Mouse (Mus musculus) intestine, embryonic 15.5 days (tissue): ENCODE results near the gene Chga. TPM values are rescaled to one million over a fixed set of nuclear protein-coding genes. Genes with fewer than 3 reads are reported as not detected.
A peak's percentile ranks its signal among the peaks of the same experiment; 100 is the strongest.

ENCODE experiments used
- ATAC-seq: fragments of 200-750 bp; cut with Nextera tagmentation; 2 replicates; pipeline ENCODE4 v1.8.0; 2017; ENCODE audit warnings: moderate TSS enrichment, moderate library complexity
- H3K27ac ChIP-seq: fragments of 300-500 bp; sonication (generic); 2 replicates; pipeline ENCODE4 v1.5.1; 2015; ENCODE audit warnings: mild to moderate bottlenecking, inconsistent platforms
- H3K27me3 ChIP-seq: fragments of 300-500 bp; sonication (generic); replicated peaks from 2 replicates; pipeline ENCODE4 v1.6.1; 2015; ENCODE audit warnings: inconsistent platforms
- H3K36me3 ChIP-seq: fragments of 300-500 bp; sonication (generic); 2 replicates; pipeline ENCODE4 v1.6.1; 2015; ENCODE audit warnings: inconsistent platforms
- H3K4me1 ChIP-seq: fragments of 300-500 bp; sonication (generic); replicated peaks from 2 replicates; pipeline ENCODE4 v1.6.1; 2015; ENCODE audit warnings: inconsistent platforms
- H3K4me2 ChIP-seq: fragments of 300-500 bp; sonication (generic); replicated peaks from 2 replicates; pipeline ENCODE4 v1.6.1; 2015; ENCODE audit warnings: mild to moderate bottlenecking, inconsistent platforms
- H3K4me3 ChIP-seq: fragments of 300-500 bp; sonication (generic); replicated peaks from 2 replicates; pipeline ENCODE4 v1.5.1; 2015; ENCODE audit warnings: inconsistent platforms
- H3K9ac ChIP-seq: fragments of 300-500 bp; sonication (generic); 2 replicates; pipeline ENCODE4 v1.6.1; 2015; ENCODE audit warnings: inconsistent platforms
- H3K9me3 ChIP-seq: fragments of 300-500 bp; sonication (generic); 2 replicates; pipeline ENCODE4 v1.6.1; 2016; ENCODE audit warnings: inconsistent platforms
- WGBS: fragments of 180-500 bp; shearing (Covaris S2); methylation state at CpG from one replicate; pipeline ENCODE4 v1.1.7; 2015; 5-methylcytosine and 5-hydroxymethylcytosine counted together
- polyA plus RNA-seq: library from polyadenylated mRNA; unstranded; fragments of >200 nt; fragmentation: Nextera tagmentation; extraction: Ambion mirVana; gene quantifications from 2 replicates; pipeline ENCODE4 v1.2.1, GENCODE M21; 2015

The Chga gene
- polyA plus RNA-seq, 1 experiment from 2014 or later, result 26.2 TPM

DNA sequence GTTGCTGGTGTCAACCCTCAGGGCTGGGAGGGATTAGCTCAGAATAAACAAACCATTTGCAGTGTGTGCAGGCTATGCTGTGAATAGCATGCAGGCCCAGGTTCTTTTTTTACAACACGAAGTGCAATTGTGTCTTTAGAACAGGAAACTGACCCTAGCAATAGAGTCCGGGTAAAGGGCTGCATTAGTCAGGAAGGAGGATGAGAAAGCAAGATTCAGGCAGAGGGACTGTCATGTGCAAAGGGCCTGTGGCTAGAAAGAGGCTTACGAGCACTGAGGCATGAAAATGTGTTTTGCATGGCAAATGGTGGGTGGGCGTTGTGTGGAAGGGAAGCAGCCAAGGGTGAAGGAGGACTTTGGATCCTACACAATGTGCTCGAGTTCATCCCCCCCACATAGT, 26.8 kb upstream of the Chga start:
- WGBS, result 69% methylated on average over 5 of the region's 5 CpGs
- Histone ChIP-seq H3K27me3 (no peaks in the 10 kb centered on the region), H3K4me3 (no peak overlapping the region), H3K36me3 (no peaks in the 10 kb centered on the region), H3K27ac (no peak overlapping the region), H3K4me1 (no peaks in the 10 kb centered on the region), H3K9me3 (no peaks in the 10 kb centered on the region), H3K9ac (no peak overlapping the region), H3K4me2 (no peak overlapping the region)
- no peak for ATAC-seq

DNA sequence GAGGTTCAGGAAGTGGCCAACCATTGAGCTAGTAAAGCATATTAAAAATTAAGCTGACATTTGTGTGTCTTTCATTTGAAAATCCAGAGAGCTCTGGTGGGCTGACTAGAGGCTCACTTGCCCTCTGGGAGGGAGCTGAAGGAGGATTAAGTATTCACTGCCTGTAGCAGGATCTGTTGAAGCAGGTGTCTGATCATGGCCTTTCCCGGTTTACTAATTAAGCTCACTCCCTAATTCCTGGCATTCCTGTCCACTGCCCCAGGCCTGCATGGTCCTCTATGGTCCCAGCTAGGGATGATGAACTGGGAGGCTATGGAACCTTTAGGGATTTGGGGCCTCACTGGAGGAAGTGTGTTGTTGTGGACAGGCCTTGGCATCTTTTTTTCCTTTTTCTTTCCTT, 19.0 kb upstream of the Chga start:
- Histone ChIP-seq H3K4me2 (no peak overlapping the region), H3K9me3 (no peaks in the 10 kb centered on the region), H3K36me3 (no peaks in the 10 kb centered on the region), H3K27me3 (no peaks in the 10 kb centered on the region), H3K4me1 (no peaks in the 10 kb centered on the region), H3K4me3 (no peak overlapping the region), H3K27ac (no peak overlapping the region), H3K9ac (no peak overlapping the region)
- WGBS, result 50% methylated on average over 1 of the region's 1 CpGs
- no peak for ATAC-seq

DNA sequence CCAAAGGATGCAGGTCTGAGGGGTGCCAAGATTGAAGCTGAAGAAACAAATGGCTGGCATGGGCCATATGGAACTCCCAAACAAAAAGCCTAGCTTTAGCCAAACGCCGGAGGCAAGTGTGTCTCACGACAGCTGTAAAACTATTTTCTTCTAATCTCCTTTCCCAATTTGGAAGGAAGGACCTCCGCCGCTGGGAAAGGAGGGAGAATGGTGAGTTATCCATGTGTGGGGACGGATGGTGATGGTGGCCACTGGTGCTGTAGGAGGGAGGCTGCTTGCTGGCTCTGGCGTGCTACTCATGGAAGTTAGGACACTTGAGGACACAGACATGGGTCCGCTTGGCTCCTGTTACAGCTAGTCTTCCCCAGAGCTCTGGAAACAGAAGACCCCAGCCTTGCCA, 14.5 kb upstream of the Chga start:
- no peaks in the 10 kb centered on the region for H3K27me3 ChIP-seq
- no peak overlapping the region for H3K4me2 ChIP-seq
- H3K27ac ChIP-seq, result no peak overlapping the region
- no peaks in the 10 kb centered on the region for H3K4me1 ChIP-seq
- H3K9ac ChIP-seq, result no peak overlapping the region
- H3K36me3 ChIP-seq, result no peaks in the 10 kb centered on the region
- no peak for ATAC-seq
- no peaks in the 10 kb centered on the region for H3K9me3 ChIP-seq
- H3K4me3 ChIP-seq, result no peak overlapping the region
- 65% methylated on average over 8 of the region's 8 CpGs for WGBS

DNA sequence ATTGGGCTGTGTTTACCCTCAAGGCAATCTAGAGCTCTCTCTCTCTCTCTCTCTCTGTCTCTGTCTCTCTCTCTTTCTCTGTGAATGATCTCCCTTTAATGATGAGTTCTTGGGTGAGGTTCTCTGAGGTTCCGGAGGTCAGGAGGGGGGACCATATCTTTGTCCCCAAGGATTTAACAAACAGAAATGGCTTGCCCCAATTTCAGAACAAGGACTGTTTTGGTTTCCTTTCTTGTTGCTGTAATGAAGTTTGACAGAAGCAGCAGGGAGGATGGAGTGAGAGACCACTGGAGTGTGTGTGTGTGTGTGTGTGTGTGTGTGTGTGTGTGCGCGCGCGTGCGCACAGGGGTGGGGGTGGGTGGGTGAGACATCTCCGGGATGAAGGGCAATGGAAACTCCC, 13.6 kb upstream of the Chga start:
- no peak overlapping the region for H3K27ac ChIP-seq
- no peak for ATAC-seq

DNA sequence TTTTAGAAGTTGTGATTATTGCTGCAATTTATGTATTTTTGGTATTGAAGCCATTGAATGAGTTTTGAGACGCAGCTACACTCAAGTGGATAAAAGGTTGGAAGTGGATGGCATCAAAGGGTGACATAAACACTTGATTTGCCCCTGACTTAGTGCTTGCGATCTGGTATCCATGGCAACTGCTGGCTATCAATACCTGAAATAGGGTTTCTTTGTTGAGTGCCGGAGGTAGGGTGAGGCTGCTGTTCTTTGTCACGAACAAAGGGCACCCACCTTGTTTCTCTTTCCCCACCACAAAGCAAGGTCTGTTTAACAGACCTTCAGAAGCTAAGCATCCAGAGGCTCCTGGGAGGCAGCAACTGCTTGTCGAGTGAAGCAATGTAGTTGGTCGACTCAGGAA, 9.6 kb upstream of the Chga start:
- no peaks in the 10 kb centered on the region for H3K27me3 ChIP-seq
- no peaks in the 10 kb centered on the region for H3K36me3 ChIP-seq
- no peak overlapping the region for H3K4me3 ChIP-seq
- ATAC-seq, result no peak
- H3K4me1 ChIP-seq, result no peaks in the 10 kb centered on the region
- no peak overlapping the region for H3K27ac ChIP-seq
- 53% methylated on average over 6 of the region's 6 CpGs for WGBS
- H3K9ac ChIP-seq, result no peak overlapping the region
- H3K9me3 ChIP-seq, result no peaks in the 10 kb centered on the region
- H3K4me2 ChIP-seq, result no peak overlapping the region

More for the DNA sequence above, 13.6 kb upstream of the Chga start:
- H3K36me3 ChIP-seq, result no peaks in the 10 kb centered on the region
- H3K4me2 ChIP-seq, result no peak overlapping the region
- WGBS, result 92% methylated on average over 7 of the region's 7 CpGs
- no peak overlapping the region for H3K4me3 ChIP-seq
- H3K9ac ChIP-seq, result no peak overlapping the region
- no peaks in the 10 kb centered on the region for H3K27me3 ChIP-seq
- no peaks in the 10 kb centered on the region for H3K4me1 ChIP-seq
- no peaks in the 10 kb centered on the region for H3K9me3 ChIP-seq

DNA sequence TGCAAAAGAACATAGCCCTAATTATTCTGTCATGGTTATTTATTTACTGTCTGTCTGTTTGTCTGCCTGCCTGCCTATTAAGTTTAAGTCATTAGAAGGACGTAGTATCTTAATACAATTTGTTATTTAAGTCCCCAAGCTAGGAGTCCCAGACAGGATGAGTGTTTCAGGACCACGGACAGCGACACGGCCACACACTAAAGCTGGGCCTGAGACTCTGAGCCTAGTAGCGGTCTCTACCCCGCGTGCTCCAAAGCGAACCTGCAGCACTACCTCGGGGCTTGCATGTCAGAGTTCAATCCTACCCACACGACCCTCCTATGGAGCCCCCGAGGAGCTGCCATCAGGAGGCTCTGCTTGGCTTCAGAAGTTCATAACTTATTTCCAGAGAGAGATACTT, 4.2 kb upstream of the Chga start:
- H3K9me3 ChIP-seq, result no peaks in the 10 kb centered on the region
- 0 out of 2 replicates have a peak, but pooled peaks cover 4% of the 10 kb centered on the region for H3K4me1 ChIP-seq
- peaks cover 28% of the 10 kb centered on the region for H3K27me3 ChIP-seq
- H3K9ac ChIP-seq, result no peak overlapping the region
- ATAC-seq, result no peak
- WGBS, result 3% methylated on average over 11 of the region's 11 CpGs
- H3K27ac ChIP-seq, result no peak overlapping the region
- H3K4me2 ChIP-seq, result no peak overlapping the region
- no peaks in the 10 kb centered on the region for H3K36me3 ChIP-seq
- no peak overlapping the region for H3K4me3 ChIP-seq

DNA sequence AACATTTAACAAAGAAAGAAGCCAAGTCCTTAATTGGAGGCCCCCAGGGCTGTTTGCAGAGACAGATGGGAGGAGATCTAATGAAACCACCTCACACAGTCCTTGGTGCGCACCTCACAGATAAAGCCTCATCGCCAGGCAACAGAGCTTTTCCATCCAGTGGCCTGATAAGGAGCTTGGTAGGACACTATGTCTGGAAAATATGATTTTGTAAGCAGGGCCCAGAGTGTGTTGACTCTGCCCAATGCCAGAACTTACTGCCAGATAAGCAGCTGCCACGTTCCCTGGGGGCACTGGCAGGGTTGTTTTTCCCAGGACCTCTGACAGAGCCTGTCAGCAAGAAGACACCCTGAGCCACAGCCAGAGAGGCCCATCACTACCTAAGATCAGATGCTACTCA, 3.6 kb upstream of the Chga start:
- H3K4me1 ChIP-seq, result 0 out of 2 replicates have a peak, but pooled peaks cover 4% of the 10 kb centered on the region
- peaks cover 29% of the 10 kb centered on the region for H3K27me3 ChIP-seq
- H3K27ac ChIP-seq, result no peak overlapping the region
- no peak for ATAC-seq
- H3K4me2 ChIP-seq, result no peak overlapping the region
- H3K9ac ChIP-seq, result no peak overlapping the region
- WGBS, result 64% methylated on average over 3 of the region's 3 CpGs
- H3K36me3 ChIP-seq, result no peaks in the 10 kb centered on the region
- H3K4me3 ChIP-seq, result no peak overlapping the region
- H3K9me3 ChIP-seq, result no peaks in the 10 kb centered on the region

DNA sequence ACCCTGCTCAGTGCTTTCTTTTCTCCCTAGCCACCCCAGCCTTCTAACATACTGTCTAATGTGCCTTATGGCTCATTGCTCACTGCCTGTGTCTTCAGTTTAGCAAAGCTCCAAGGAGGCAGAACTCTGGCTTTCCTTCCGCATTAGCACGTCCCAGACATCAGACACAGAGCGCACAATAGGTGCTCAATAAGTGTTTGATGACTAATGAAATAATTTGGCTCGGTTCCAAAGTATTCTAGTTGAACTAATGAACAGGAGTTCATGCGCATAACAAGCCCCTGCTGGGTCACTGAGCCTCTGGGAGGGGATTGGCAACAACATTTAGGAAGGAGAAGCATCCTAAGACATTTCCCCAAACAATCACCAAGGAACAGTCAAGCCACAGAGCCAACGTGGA, 2.8 kb upstream of the Chga start:
- Histone ChIP-seq H3K27ac (no peak overlapping the region), H3K4me3 (no peak overlapping the region), H3K4me1 (0 out of 2 replicates have a peak, but pooled peaks cover 4% of the 10 kb centered on the region), H3K4me2 (no peak overlapping the region), H3K9me3 (no peaks in the 10 kb centered on the region), H3K9ac (no peak overlapping the region), H3K36me3 (no peaks in the 10 kb centered on the region), H3K27me3 (peaks cover 29% of the 10 kb centered on the region)
- WGBS, result 73% methylated on average over 6 of the region's 6 CpGs
- ATAC-seq, result no peak

DNA sequence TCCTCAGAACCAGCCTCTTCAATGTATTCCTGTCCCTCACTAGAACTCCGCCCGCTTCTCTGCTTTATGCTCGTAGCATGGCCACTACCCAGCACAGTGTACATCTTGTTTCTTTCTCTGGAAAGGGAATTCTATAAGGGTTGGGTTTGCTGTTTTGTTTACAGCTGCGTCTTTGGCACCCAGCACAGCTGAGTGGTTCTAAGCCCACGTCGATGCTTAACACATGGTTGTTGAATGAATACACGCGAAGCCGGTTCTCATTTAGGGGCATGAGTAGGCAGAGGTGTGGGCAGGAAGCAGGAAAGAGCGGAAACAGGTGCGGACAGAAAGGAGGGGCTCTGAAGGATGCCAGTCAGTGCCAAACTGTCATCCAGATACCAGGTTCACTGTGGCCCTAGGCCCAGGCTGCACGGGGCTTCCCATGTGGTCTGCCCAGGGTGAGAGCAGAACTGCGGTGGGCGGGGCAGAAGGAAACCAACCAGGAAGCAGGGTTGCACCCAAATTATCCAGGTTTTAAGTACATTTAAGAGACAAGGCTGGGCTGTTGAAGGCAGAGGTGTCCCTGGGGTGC, 979 bp upstream of the Chga start:
- 77% methylated on average over 14 of the region's 14 CpGs for WGBS
- H3K4me1 ChIP-seq, result 0 out of 2 replicates have a peak, but pooled peaks cover 4% of the 10 kb centered on the region
- H3K9me3 ChIP-seq, result no peaks in the 10 kb centered on the region
- no peak overlapping the region for H3K9ac ChIP-seq
- no peak overlapping the region for H3K4me2 ChIP-seq
- peaks cover 29% of the 10 kb centered on the region for H3K27me3 ChIP-seq
- H3K4me3 ChIP-seq, result no peak overlapping the region
- ATAC-seq, result no peak
- H3K27ac ChIP-seq, result no peak overlapping the region
- no peaks in the 10 kb centered on the region for H3K36me3 ChIP-seq

DNA sequence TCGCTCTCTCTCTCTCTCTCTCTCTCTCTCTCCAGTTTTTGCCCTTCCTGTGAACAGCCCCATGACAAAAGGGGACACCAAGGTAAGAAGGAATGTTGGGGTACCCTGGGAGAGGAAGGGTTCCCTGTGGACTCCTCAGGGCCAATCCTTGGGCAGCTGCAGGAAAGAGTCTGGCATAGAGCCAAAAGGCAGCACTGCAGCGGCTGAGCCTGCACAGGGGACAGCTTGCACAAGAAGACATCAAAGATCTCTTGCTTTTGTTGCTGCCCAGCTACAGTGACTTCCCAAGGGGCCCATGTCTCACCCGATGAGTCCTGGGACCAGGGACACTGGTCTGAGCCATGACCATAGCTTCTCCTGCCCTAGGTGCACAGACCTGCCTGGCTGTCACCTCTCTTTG, 1.1 kb downstream of the Chga start:
- Histone ChIP-seq H3K4me3 (no peak overlapping the region), H3K27me3 (peaks cover 29% of the 10 kb centered on the region), H3K36me3 (no peaks in the 10 kb centered on the region), H3K9me3 (no peaks in the 10 kb centered on the region), H3K27ac (no peak overlapping the region), H3K9ac (no peak overlapping the region), H3K4me2 (no peak overlapping the region), H3K4me1 (0 out of 2 replicates have a peak, but pooled peaks cover 4% of the 10 kb centered on the region)
- ATAC-seq, result no peak
- whole genome bisulfite sequencing, result 66% methylated on average over 3 of the region's 3 CpGs

DNA sequence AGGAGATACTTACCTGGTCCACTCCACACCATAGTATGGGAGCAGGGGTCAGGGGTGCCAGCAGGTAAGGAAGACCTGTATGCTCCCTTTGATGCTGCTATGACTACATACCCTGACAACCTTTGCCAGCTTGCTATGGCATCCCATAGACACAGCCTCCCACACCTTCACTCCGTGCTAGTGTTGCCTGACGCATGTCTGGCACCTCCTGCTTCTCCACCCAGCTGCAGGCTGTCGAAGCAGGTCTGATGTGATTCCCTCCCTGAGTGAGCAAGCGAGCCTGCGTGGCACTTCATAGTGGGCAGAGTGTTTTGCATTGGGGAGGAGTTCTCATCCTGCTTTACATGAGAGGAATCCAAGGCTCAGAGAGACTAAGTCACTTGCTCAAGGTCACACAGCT, 2.6 kb downstream of the Chga start:
- Histone ChIP-seq H3K9me3 (no peaks in the 10 kb centered on the region), H3K36me3 (no peaks in the 10 kb centered on the region), H3K4me1 (0 out of 2 replicates have a peak, but pooled peaks cover 4% of the 10 kb centered on the region), H3K4me2 (no peak overlapping the region), H3K27ac (no peak overlapping the region), H3K27me3 (peaks cover 26% of the 10 kb centered on the region), H3K9ac (no peak overlapping the region), H3K4me3 (no peak overlapping the region)
- 80% methylated on average over 5 of the region's 5 CpGs for WGBS
- ATAC-seq, result no peak

DNA sequence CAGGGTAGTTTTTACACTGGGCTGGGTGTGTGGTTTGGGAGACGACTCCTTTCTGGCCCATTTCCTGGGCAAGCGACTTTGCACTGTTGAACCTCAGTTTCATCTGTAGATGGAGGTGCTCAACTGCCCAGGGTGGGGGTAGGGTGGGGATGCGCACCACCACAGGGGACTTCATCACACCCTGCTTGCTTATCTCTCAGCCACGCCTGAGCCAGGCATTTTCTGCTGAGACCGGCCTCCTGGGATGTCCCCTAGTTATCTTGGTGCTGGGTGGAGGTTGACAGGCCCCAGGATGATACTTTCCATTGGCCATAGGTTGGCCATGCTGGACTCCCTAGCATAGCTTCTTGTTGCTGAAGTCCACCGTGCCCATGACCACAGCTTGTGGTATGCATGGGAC, 10.3 kb downstream of the Chga start:
- no peaks in the 10 kb centered on the region for H3K4me1 ChIP-seq
- H3K4me2 ChIP-seq, result no peak overlapping the region
- ATAC-seq, result peak; percentile 48
- no peaks in the 10 kb centered on the region for H3K9me3 ChIP-seq
- H3K27me3 ChIP-seq, result no peaks in the 10 kb centered on the region
- H3K4me3 ChIP-seq, result no peak overlapping the region
- H3K27ac ChIP-seq, result no peak overlapping the region
- 67% methylated on average over 6 of the region's 6 CpGs for WGBS
- no peak overlapping the region for H3K9ac ChIP-seq
- 0 out of 2 replicates have a peak, but pooled peaks cover 2% of the 10 kb centered on the region for H3K36me3 ChIP-seq

DNA sequence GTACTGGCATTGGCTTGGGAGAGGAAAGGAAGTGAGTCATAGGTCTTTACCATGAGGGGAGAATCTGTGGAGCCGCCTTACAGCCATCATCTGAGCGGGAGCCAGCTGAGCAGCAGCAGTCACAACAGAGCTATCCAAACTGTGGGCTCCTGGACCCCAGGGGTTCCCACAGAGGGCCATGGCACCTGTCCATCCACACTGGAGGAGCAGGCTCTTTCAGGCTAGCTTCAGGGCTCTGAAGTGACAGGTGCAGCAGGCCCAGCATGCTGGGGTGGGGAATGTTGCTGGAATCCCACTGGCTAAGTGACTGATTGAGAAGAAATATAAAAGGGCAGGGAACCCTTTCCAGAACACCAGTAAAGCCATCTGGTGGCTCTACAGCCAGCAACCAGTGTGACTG, 12.2 kb downstream of the Chga start:
- Histone ChIP-seq H3K9ac (no peak overlapping the region), H3K27ac (no peak overlapping the region), H3K36me3 (0 out of 2 replicates have a peak, but pooled peaks cover 3% of the 10 kb centered on the region), H3K27me3 (no peaks in the 10 kb centered on the region), H3K4me3 (no peak overlapping the region), H3K4me1 (no peaks in the 10 kb centered on the region), H3K4me2 (no peak overlapping the region), H3K9me3 (no peaks in the 10 kb centered on the region)
- WGBS, result 61% methylated on average over 2 of the region's 2 CpGs
- no peak for ATAC-seq
